Mouse (Mus musculus) c-Kit-positive CD71-positive TER-119-negative erythroid progenitor cells, embryonic 14.5 days (primary cell): ENCODE measurements around the gene Dao.
A peak's percentile ranks its signal among the peaks of the same experiment; 100 is the strongest.

Experiments
- DNase-seq: peaks from one replicate; pipeline ENCODE4 v3.0.0-alpha.2; 2013; ENCODE audit warnings: low read depth

Gene Dao

GRCm38 (mm10) chr5:114003542-114003941, at the start of gene Dao:
TSS of gene Dao (plus strand) at chr5:114003703.
- DNase-seq = no peak

GRCm38 (mm10) chr5:113954421-113954820, 49.1 kb upstream of the Dao start:
- DNase-seq = peak; percentile 82

- DNase-seq = no peak
Measured at GRCm38 (mm10) chr5:113955281-113955680, 48.2 kb upstream of the Dao start.

GRCm38 (mm10) chr5:113955691-113956090, 47.8 kb upstream of the Dao start:
- DNase-seq = no peak

GRCm38 (mm10) chr5:113956510-113956909, 47.0 kb upstream of the Dao start:
- DNase-seq = peak; percentile 87

- no peak for DNase-seq
Measured at GRCm38 (mm10) chr5:113959039-113959438, 44.5 kb upstream of the Dao start.

- DNase-seq = no peak
Measured at GRCm38 (mm10) chr5:113960416-113960815, 43.1 kb upstream of the Dao start.

- DNase-seq = no peak
Measured at GRCm38 (mm10) chr5:113961776-113962175, 41.7 kb upstream of the Dao start.

GRCm38 (mm10) chr5:113964972-113965371, 38.5 kb upstream of the Dao start:
- no peak for DNase-seq

- DNase-seq = no peak
Measured at GRCm38 (mm10) chr5:113965659-113966185, 37.8 kb upstream of the Dao start.

GRCm38 (mm10) chr5:113966452-113967150, 36.9 kb upstream of the Dao start:
- no peak for DNase-seq

GRCm38 (mm10) chr5:113968371-113968770, 35.1 kb upstream of the Dao start:
- DNase-seq = no peak

GRCm38 (mm10) chr5:113971434-113971960, 32.0 kb upstream of the Dao start:
- DNase-seq = no peak

GRCm38 (mm10) chr5:113972589-113973515, 30.7 kb upstream of the Dao start:
- DNase-seq = peak; percentile 74

GRCm38 (mm10) chr5:113973790-113974189, 29.7 kb upstream of the Dao start:
- no peak for DNase-seq

- no peak for DNase-seq
Measured at GRCm38 (mm10) chr5:113974576-113974975, 28.9 kb upstream of the Dao start.

- DNase-seq = no peak
Measured at GRCm38 (mm10) chr5:113975538-113976215, 27.8 kb upstream of the Dao start.

- no peak for DNase-seq
Measured at GRCm38 (mm10) chr5:113976597-113976996, 26.9 kb upstream of the Dao start.

GRCm38 (mm10) chr5:113977309-113977708, 26.2 kb upstream of the Dao start:
- DNase-seq = peak; percentile 62

GRCm38 (mm10) chr5:113980511-113980910, 23.0 kb upstream of the Dao start:
- DNase-seq = no peak

- no peak for DNase-seq
Measured at GRCm38 (mm10) chr5:113981171-113981570, 22.3 kb upstream of the Dao start.

GRCm38 (mm10) chr5:113981843-113982242, 21.7 kb upstream of the Dao start:
- DNase-seq = no peak
